Mouse (Mus musculus) stomach, postnatal 0 days (tissue): ENCODE results near the gene Tmem107.

Experiments used
- CTCF ChIP-seq: IDR thresholded peaks from 2 replicates; pipeline ENCODE4 v1.5.1; 2016; ENCODE audit warnings: antibody characterized with exemption, low read depth, mild to moderate bottlenecking, moderate library complexity
- EP300 ChIP-seq: optimal IDR thresholded peaks from 2 replicates; pipeline ENCODE3; 2016; ENCODE audit warnings: antibody characterized with exemption

DNA sequence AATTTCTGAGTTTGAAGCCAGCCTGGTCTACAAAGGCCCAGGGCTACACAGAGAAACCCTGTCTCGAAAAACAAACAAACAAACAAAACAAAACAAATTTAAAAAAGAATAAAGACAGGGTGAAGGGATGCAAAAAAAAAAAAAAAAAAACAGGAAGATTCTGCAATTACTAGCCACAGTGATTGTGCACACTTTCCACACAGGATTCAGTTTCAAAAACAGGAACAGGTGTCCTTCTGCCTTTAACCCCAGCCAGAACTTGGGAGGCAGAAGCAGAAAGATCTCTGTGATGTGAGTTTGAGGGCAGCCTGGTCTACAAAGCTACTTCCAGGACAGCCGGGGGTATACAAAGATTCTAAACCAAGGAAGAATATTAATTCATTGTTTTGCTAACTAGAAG, 12.3 kb upstream of the Tmem107 start:
- TF ChIP-seq CTCF, result no peak
- TF ChIP-seq EP300, result no peak
